Mouse (Mus musculus) liver, adult 10 weeks (tissue): Measurements from ENCODE around the gene Tbc1d5. TPM values are rescaled to one million over a fixed set of nuclear protein-coding genes. Genes with fewer than 3 reads are reported as not detected.

ENCODE experiments used
- polyA plus RNA-seq: library from polyadenylated mRNA; stranded (reverse); fragments of 350-450 nt; fragmentation: Illumina TruSeq; extraction: RNeasy Lipid Tissue Mini Kit (QIAGEN cat#74804); gene quantifications from one replicate; pipeline ENCODE4 v1.2.3, GENCODE M21; 2014; ENCODE audit warnings: low read depth, low replicate concordance

Gene Tbc1d5
- 5.2 TPM for polyA plus RNA-seq

GRCm38 (mm10) chr17:51179195-51179953, at the start of gene Tbc1d5:
TSS of gene Tbc1d5 (minus strand) at chr17:51179352.

